Mouse (Mus musculus): ENCODE results near the gene Ing1.

- TF ChIP-seq CTCF (IDR thresholded peaks at IDR 0.05): 0 out of 2 replicates have a peak, but pooled peaks have one; percentile 8
- no peak for TF ChIP-seq EP300 (IDR thresholded peaks at IDR 0.05)
These were observed 49.3 kb upstream of the Ing1 start for GRCm38 (mm10) chr8:11506074-11506473.

Data from lung, postnatal 0 days (tissue).